Mouse (Mus musculus) kidney, adult 11 months (tissue): ENCODE measurements at regions not wholly inside any gene's neighbourhood (a gene's known extent, or its start where the extent isn't known, plus 50 kb on each side); places are given as distances from the start of the nearest gene placed in this dataset.
A peak's percentile ranks its signal among the peaks of the same experiment; 100 is the strongest.

Experiments used
- DNase-seq: peaks from one replicate; pipeline ENCODE4 v3.0.0; 2022

DNA sequence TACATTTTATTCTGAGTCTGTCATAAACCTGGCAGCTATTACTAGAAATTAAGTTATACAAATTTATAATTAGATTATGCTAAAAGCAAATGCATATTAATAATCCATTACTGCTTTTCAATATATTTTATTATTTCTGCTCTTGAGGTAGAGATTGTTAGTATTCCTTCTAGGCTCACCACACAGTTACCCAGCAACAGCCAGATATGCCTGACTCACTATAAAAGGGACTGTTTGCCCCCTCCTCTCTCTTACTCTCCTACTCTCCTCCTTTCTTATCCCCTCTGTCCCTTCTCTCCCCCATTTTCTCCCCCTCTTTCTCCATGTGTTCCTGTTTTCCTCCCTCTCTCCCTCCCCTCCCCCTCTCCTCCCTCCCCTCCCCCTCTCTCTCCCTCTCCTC lies 98.7 kb downstream of the 4930505A04Rik start:
- no peak for DNase-seq

DNA sequence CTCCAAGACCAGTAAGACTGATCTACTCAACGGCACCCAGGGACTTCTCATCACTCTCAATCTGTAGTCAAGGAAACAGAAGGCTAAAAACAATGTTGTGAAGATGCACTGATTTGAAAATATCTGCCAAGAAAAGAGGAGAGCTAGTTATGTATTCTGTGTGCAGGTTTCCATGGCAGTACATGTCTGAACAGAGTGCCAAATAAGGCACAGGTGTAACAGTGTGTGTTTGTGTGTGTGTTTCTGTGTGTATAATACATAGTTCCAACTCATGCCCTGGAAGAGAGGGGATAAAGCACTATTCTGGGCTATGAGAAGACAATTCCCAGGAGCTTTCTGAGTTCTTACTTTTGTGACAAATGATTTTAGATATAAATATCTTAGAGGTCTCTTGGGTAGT lies 99.7 kb downstream of the 4930505A04Rik start:
- no peak for DNase-seq

DNA sequence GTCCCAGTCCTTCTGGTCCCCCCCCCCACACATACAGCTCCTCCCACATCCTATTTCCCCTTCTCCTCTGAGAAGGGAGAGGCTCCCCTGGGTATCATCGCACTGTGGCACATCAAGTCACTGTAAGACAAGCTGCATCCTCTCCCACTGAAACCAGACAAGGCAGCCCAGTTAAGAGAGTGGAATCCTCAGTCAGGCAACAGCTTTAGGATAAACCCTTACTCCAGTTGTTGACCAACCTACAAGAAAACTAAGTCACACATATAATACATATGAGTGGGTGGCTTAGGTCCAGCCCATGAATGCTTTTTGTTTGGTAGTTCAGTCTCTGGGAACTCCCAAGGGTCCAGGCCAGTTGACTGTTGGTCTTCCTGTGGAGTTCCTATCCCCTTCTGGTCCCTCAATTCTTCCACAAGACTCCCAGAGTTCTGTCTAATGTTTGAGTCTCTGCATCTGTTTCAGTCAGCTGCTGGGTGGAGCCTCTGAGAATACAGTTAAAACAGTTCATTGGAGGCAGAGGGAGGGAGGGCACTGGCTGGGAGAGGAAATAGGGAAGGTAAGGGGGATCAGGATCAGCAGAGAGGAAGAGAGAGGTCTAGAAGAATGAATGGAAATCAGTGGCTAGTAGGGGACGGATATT lies 101.7 kb upstream of the Sptbn1 start:
- no peak for DNase-seq

DNA sequence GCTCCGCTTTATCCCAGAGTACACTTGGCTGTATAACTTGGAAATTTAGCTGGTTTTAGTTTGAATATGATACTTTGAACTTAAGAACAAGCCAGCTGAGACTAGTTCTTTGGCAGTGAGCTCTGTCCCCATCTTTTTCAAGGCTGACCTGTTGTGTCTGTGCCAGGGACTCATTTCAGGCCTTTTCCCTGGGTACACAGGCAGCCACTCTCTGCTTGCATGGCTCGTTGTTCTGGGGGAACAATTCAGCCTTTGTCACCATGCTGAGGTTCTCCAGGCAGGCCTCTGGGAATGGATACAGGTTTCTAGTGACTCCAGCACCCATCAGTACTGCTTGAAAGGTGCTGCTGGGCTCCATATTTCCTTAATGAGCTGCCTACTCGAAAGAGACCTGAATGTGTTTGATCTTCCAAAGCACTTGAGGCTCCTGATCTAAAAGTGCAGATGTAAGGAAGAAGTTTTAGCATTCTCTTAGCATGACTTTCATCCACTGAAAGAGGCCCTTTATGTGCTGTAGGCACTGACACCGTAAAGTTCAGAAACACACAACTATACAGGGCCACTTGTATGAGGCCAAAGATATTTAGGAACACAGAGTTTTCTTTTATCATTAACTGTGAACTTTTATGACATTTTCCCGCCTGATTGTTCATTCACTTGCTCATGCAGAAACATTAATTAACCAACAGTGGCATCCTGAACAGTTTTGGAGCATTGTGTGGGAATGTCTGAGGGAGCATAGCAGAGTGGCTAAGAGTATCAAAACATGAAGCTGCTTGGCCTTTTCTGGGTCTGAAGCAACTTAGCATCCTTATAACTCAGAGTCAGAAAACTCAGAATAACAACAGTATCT lies 99.6 kb upstream of the Sptbn1 start:
- peak; percentile 83 for DNase-seq

DNA sequence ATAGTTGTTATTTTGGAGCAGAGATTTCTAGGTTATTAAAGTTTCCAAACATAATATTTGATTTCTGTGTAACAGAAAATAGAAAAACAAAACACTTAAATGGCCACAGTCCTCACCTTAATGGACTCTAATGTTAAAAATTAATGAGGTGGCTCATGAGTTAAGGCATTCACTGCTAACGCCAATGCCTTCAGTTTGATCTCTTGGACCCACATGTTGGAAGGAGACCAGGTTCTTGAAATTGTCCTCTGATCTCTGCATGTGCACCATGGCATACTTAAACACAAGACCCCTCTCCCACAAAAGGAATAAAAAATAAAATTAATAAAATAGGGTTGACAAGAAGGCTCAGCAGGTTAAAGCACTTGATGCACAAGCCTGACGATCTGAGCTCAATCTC lies 98.5 kb upstream of the Sptbn1 start:
- peak; percentile 72 for DNase-seq

DNA sequence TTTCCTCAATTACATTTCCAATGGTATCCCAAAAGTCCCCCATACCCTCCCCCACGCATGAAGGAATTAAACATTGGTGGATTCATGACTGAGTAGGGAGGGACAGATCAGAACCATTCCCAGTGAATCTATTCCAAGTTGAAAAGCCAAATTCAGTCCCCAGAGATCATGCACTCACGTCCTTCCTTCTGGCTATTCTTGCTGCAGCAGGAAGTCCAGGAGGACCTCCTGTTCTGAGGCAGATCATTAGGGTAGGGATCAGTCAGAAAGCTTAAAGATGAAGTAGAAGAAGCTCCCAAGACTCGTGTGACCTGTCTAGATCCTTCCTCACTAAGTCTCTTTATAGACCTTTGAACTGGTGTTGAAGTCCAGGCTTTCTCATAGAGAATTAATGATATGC lies 97.0 kb upstream of the Sptbn1 start:
- no peak for DNase-seq

DNA sequence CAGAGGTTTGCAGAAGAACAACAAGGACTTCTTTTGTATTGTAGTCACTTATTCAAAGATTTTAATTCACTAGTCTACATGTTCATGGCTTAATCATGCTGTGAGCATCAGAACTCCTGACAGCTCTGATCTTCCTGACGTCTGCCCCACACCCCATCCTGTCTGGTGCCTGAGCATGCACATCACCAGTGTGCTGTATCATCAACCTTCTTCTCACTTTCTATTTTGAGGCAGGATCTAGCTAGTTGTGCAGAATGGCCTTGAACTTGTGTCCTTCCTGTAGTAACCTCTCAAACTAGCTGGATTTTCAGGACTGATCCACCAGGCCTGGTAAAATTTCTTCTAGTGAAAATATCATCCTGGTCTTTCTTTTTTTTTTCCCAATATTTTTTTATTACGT lies 96.6 kb upstream of the Sptbn1 start:
- DNase-seq: peak; percentile 25

DNA sequence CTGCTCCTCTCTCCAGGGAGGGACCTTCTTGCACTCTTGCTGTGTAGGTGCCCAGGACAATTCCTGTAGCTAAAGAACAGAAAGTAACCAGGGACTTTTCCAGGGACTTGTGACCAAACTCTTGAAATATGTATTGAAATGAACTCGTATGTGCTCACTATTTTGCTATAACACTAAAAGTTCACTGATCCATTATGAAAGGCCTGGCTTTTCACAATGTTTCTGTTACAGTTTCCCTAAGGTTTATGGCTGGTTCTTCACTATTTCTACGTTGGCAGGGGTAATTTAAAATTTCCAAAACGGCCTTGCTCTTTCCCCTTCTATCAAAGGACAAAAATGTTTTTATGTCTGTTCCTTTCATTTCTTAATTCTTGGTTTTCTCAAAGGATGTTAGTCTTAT lies 90.2 kb upstream of the Sptbn1 start:
- DNase-seq: no peak

DNA sequence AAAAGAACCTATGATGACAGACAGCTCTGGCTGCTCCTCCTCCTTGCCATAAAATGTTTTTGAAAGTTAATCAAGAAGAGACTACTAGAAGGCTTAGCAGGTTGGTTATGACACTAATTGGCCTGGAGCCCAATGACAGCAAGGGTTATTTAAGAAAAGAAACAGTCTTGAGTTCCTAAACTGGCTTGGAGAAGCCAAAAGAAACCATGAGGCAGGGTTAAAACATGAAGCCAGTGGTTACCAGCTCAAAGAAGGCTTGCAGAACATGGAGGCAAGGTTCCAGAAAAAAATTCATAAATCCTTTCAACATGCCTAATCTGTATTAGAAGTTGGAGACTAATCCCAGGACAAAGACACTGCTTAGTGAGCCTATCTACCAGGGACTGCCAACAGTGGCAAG lies 87.4 kb upstream of the Sptbn1 start:
- DNase-seq: no peak

DNA sequence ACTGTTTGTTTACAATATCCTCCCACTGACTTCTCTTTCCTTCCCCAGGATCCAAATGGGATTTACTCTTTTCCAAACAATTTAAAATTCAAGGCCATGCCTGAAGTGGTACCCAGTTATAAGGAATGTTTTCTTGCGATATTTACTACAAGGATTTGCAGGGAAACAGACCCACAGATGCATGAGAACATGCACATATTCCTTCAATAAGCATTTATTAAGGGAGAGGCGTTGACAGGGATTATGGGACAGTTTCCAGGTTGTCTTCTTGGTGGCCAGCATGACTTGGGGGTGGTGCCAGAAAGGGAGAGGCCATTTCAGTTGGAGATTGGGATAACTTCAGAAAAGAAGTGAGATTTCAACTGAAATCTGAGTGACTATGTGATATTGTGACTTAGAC lies 58.4 kb upstream of the Sptbn1 start:
- DNase-seq: no peak
